Mouse (Mus musculus): ENCODE data around the gene Ovol1. TPM values are rescaled to one million over a fixed set of nuclear protein-coding genes. Genes with fewer than 3 reads are reported as not detected.

Gene Ovol1
- polyA plus RNA-seq, 1 experiment from 2014 or later = 1.3 TPM

GRCm38 (mm10) chr19:5511074-5511632 lies 49.3 kb downstream of the Ovol1 start:
- peak overlapping the region; percentile 72 for H3K27ac ChIP-seq (replicated peaks)
- H3K9me3 ChIP-seq = no peaks in the 10 kb centered on the region
- no peaks in the 10 kb centered on the region for H3K27me3 ChIP-seq (replicated peaks; ENCODE audit: low read depth, poor library complexity, severe bottlenecking)
- H3K4me1 ChIP-seq = peaks cover 18% of the 10 kb centered on the region
- no peaks in the 10 kb centered on the region for H3K36me3 ChIP-seq (replicated peaks)
- WGBS = 53% methylated on average over 15 of the region's 15 CpGs
- no peak for DNase-seq (ENCODE audit: low spot score)
- H3K4me3 ChIP-seq = peak overlapping the region; percentile 56

GRCm38 (mm10) chr19:5510031-5511026 lies 50.1 kb downstream of the Ovol1 start, which contains the start of gene Snx32:
Snx32 (minus strand) TSS chr19:5510538.
- H3K36me3 ChIP-seq (replicated peaks) = no peaks in the 10 kb centered on the region
- H3K9me3 ChIP-seq = no peaks in the 10 kb centered on the region
- H3K27ac ChIP-seq (replicated peaks) = peak within 1 kb of the TSS; percentile 72
- 3% methylated on average over 47 of the region's 47 CpGs for WGBS
- no peaks in the 10 kb centered on the region for H3K27me3 ChIP-seq (replicated peaks; ENCODE audit: low read depth, poor library complexity, severe bottlenecking)
- peak; percentile 95 for DNase-seq (ENCODE audit: low spot score)
- H3K4me1 ChIP-seq = peaks cover 18% of the 10 kb centered on the region
- H3K4me3 ChIP-seq = peak within 1 kb of the TSS; percentile 56

DNA sequence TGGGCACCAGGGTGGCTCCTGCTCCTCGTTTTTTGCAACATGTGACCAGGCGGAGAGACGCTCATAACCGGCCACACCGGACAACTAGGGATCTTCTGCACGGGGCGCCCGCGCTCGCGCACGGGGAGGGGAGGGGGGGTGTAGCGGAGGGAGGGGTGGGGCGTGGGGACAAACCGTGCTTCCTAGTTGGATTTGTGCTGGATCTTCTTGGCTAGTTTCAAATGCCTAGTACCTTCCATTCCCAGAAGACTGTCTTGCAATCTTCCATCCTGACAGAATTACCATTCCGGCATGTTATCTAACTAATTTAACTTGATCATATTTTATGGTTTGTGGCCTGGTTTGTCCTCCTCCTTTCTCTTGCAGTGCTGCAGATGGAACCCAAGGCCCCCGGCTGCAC lies 56.8 kb downstream of the Ovol1 start, which contains the start of gene 1700020D05Rik:
Gene 1700020D05Rik, minus strand, starts transcription at position 101 of the 400 bp plus-strand sequence.
- H3K27me3 ChIP-seq (replicated peaks; ENCODE audit: low read depth, poor library complexity, severe bottlenecking) = no peaks in the 10 kb centered on the region
- no peaks in the 10 kb centered on the region for H3K9me3 ChIP-seq
- H3K36me3 ChIP-seq (replicated peaks) = peaks cover 8% of the 10 kb centered on the region; the same call in 1 of the 2 replicates
- DNase-seq (ENCODE audit: low spot score) = no peak
- H3K4me3 ChIP-seq = 0 out of 2 replicates have a peak within 1 kb of the TSS, but pooled peaks have one; percentile 21
- WGBS = 62% methylated on average over 17 of the region's 17 CpGs
- no peak within 1 kb of the TSS for H3K27ac ChIP-seq (replicated peaks)
- H3K4me1 ChIP-seq = 0 out of 2 replicates have a peak, but pooled peaks cover 2% of the 10 kb centered on the region

GRCm38 (mm10) chr19:5500330-5500875 lies 60.0 kb downstream of the Ovol1 start:
- 94% methylated on average over 2 of the region's 2 CpGs for WGBS
- H3K9me3 ChIP-seq = no peaks in the 10 kb centered on the region
- DNase-seq (ENCODE audit: low spot score) = no peak
- no peaks in the 10 kb centered on the region for H3K27me3 ChIP-seq (replicated peaks; ENCODE audit: low read depth, poor library complexity, severe bottlenecking)
- H3K4me1 ChIP-seq = 0 out of 2 replicates have a peak, but pooled peaks cover 2% of the 10 kb centered on the region
- no peak overlapping the region for H3K27ac ChIP-seq (replicated peaks)
- H3K36me3 ChIP-seq (replicated peaks) = peaks cover 39% of the 10 kb centered on the region
- no peak overlapping the region for H3K4me3 ChIP-seq

Other genes starting within 250 kb of the Ovol1 start
- gene Catsper1, start 224.9 kb downstream of the Ovol1 start, polyA plus RNA-seq (2016; fragmentation: Nextera tagmentation; extraction: Ambion mirVana) = not detected in 2 replicates
- 0.24 and 0.65 TPM in 2 replicates for gene Cst6, start 211.1 kb downstream of the Ovol1 start, polyA plus RNA-seq (2016; fragmentation: Nextera tagmentation; extraction: Ambion mirVana)
- 90.4 and 93.7 TPM in 2 replicates for gene Eif1ad, start 193.9 kb downstream of the Ovol1 start, polyA plus RNA-seq (2016; fragmentation: Nextera tagmentation; extraction: Ambion mirVana)
- gene Banf1, start 193.5 kb downstream of the Ovol1 start, polyA plus RNA-seq (2016; fragmentation: Nextera tagmentation; extraction: Ambion mirVana) = 570 and 593 TPM in 2 replicates
- gene Sart1, start 171.9 kb downstream of the Ovol1 start, polyA plus RNA-seq (2016; fragmentation: Nextera tagmentation; extraction: Ambion mirVana) = 89.4 and 96.6 TPM in 2 replicates
- gene Tsga10ip, start 158.1 kb downstream of the Ovol1 start, polyA plus RNA-seq (2016; fragmentation: Nextera tagmentation; extraction: Ambion mirVana) = 0.28 and 0.72 TPM in 2 replicates
- 222 and 242 TPM in 2 replicates for gene Drap1, start 135.7 kb downstream of the Ovol1 start, polyA plus RNA-seq (2016; fragmentation: Nextera tagmentation; extraction: Ambion mirVana)
- 49.5 and 55.0 TPM in 2 replicates for gene AI837181, start 135.5 kb downstream of the Ovol1 start, polyA plus RNA-seq (2016; fragmentation: Nextera tagmentation; extraction: Ambion mirVana)
- gene Fosl1, start 113.1 kb downstream of the Ovol1 start, polyA plus RNA-seq (2016; fragmentation: Nextera tagmentation; extraction: Ambion mirVana) = not detected in 2 replicates
- 6.2 and 7.4 TPM in 2 replicates for gene Ccdc85b, start 102.8 kb downstream of the Ovol1 start, polyA plus RNA-seq (2016; fragmentation: Nextera tagmentation; extraction: Ambion mirVana)
- gene Fibp, start 100.0 kb downstream of the Ovol1 start, polyA plus RNA-seq (2016; fragmentation: Nextera tagmentation; extraction: Ambion mirVana) = 101 and 109 TPM in 2 replicates
- gene Ctsw, start 92.1 kb downstream of the Ovol1 start, polyA plus RNA-seq (2016; fragmentation: Nextera tagmentation; extraction: Ambion mirVana) = 1.1 and 1.5 TPM in 2 replicates
- gene Efemp2, start 86.7 kb downstream of the Ovol1 start, polyA plus RNA-seq (2016; fragmentation: Nextera tagmentation; extraction: Ambion mirVana) = 75.8 and 80.6 TPM in 2 replicates
- 41.1 and 45.1 TPM in 2 replicates for gene Mus81, start 72.2 kb downstream of the Ovol1 start, polyA plus RNA-seq (2016; fragmentation: Nextera tagmentation; extraction: Ambion mirVana)
- 3,028 and 3,069 TPM in 2 replicates for gene Cfl1, start 70.2 kb downstream of the Ovol1 start, polyA plus RNA-seq (2016; fragmentation: Nextera tagmentation; extraction: Ambion mirVana)
- not detected in 2 replicates for gene 1700020D05Rik, start 56.9 kb downstream of the Ovol1 start, polyA plus RNA-seq (2016; fragmentation: Nextera tagmentation; extraction: Ambion mirVana)
- 6.3 and 8.4 TPM in 2 replicates for gene Snx32, start 50.1 kb downstream of the Ovol1 start, polyA plus RNA-seq (2016; fragmentation: Nextera tagmentation; extraction: Ambion mirVana)
- 2.1 and 2.6 TPM in 2 replicates for gene Ap5b1, start 7.4 kb upstream of the Ovol1 start, polyA plus RNA-seq (2016; fragmentation: Nextera tagmentation; extraction: Ambion mirVana)
- 174 and 177 TPM in 2 replicates for gene Rnaseh2c, start 41.2 kb upstream of the Ovol1 start, polyA plus RNA-seq (2016; fragmentation: Nextera tagmentation; extraction: Ambion mirVana)
- gene Kat5, start 49.6 kb upstream of the Ovol1 start, polyA plus RNA-seq (2016; fragmentation: Nextera tagmentation; extraction: Ambion mirVana) = 59.7 and 60.7 TPM in 2 replicates
- gene Rela, start 76.8 kb upstream of the Ovol1 start, polyA plus RNA-seq (2016; fragmentation: Nextera tagmentation; extraction: Ambion mirVana) = 34.3 and 36.8 TPM in 2 replicates
- 28.7 and 31.2 TPM in 2 replicates for gene Sipa1, start 103.1 kb upstream of the Ovol1 start, polyA plus RNA-seq (2016; fragmentation: Nextera tagmentation; extraction: Ambion mirVana)
- 32.1 and 34.0 TPM in 2 replicates for gene Map3k11, start 128.1 kb upstream of the Ovol1 start, polyA plus RNA-seq (2016; fragmentation: Nextera tagmentation; extraction: Ambion mirVana)
- gene Pcnx3, start 128.3 kb upstream of the Ovol1 start, polyA plus RNA-seq (2016; fragmentation: Nextera tagmentation; extraction: Ambion mirVana) = 30.3 and 30.6 TPM in 2 replicates
- gene Kcnk7, start 143.7 kb upstream of the Ovol1 start, polyA plus RNA-seq (2016; fragmentation: Nextera tagmentation; extraction: Ambion mirVana) = 0.19 and 0.23 TPM in 2 replicates
- 7.9 and 8.0 TPM in 2 replicates for gene Ehbp1l1, start 165.7 kb upstream of the Ovol1 start, polyA plus RNA-seq (2016; fragmentation: Nextera tagmentation; extraction: Ambion mirVana)
- 147 and 151 TPM in 2 replicates for gene Fam89b, start 169.0 kb upstream of the Ovol1 start, polyA plus RNA-seq (2016; fragmentation: Nextera tagmentation; extraction: Ambion mirVana)
- gene Ltbp3, start 180.3 kb upstream of the Ovol1 start, polyA plus RNA-seq (2016; fragmentation: Nextera tagmentation; extraction: Ambion mirVana) = 3.4 and 3.5 TPM in 2 replicates
- 72.0 and 74.9 TPM in 2 replicates for gene Scyl1, start 210.8 kb upstream of the Ovol1 start, polyA plus RNA-seq (2016; fragmentation: Nextera tagmentation; extraction: Ambion mirVana)

Data from embryonic facial prominence, embryonic 10.5 days (tissue).